Mouse (Mus musculus): ENCODE results near the gene Olfr382. TPM values are rescaled to one million over a fixed set of nuclear protein-coding genes. Genes with fewer than 3 reads are reported as not detected.
"Not testable (repeated sequence)": the region's sequence is repeated elsewhere in the genome, so short reads cannot be mapped to it uniquely, and the experiment has no call there.

Gene Olfr382
- total RNA-seq (2017): not detected in 2 replicates

GRCm38 (mm10) chr11:73517097-73517496, at the start of gene Olfr382:
TSS of gene Olfr382 (minus strand) at chr11:73517197.
- ATAC-seq (replicated peaks in 1 of 2; ENCODE audit: insufficient read depth in 1 of 2, low FRiP score in 2 of 2, low TSS enrichment in 1 of 2, low read depth in 1 of 2, poor library complexity in 2 of 2, severe bottlenecking in 2 of 2): no peak

GRCm38 (mm10) chr11:73528971-73529370, 12.0 kb upstream of the Olfr382 start:
- ATAC-seq (replicated peaks in 1 of 2; ENCODE audit: insufficient read depth in 1 of 2, low FRiP score in 2 of 2, low TSS enrichment in 1 of 2, low read depth in 1 of 2, poor library complexity in 2 of 2, severe bottlenecking in 2 of 2): not testable (repeated sequence)

GRCm38 (mm10) chr11:73491503-73491902, 25.5 kb downstream of the Olfr382 start, which contains the start of gene Olfr381:
TSS of gene Olfr381 (minus strand) at chr11:73491603.
- ATAC-seq (replicated peaks in 1 of 2; ENCODE audit: insufficient read depth in 1 of 2, low FRiP score in 2 of 2, low TSS enrichment in 1 of 2, low read depth in 1 of 2, poor library complexity in 2 of 2, severe bottlenecking in 2 of 2): no peak

Other genes starting within 250 kb of the Olfr382 start
- not detected in 2 replicates for gene Trpv3, start 249.8 kb downstream of the Olfr382 start, total RNA-seq (2017)
- gene Aspa, start 187.6 kb downstream of the Olfr382 start, total RNA-seq (2017): 12.3 and 17.8 TPM in 2 replicates
- not detected in 2 replicates for gene Gm49340, start 187.5 kb downstream of the Olfr382 start, total RNA-seq (2017)
- not detected in 2 replicates for gene Spata22, start 187.5 kb downstream of the Olfr382 start, total RNA-seq (2017)
- not detected in 2 replicates for gene Olfr20, start 166.4 kb downstream of the Olfr382 start, total RNA-seq (2017)
- gene Olfr376, start 146.0 kb downstream of the Olfr382 start, total RNA-seq (2017): not detected in 2 replicates
- not detected in 2 replicates for gene Olfr1, start 117.6 kb downstream of the Olfr382 start, total RNA-seq (2017)
- gene Olfr378, start 88.7 kb downstream of the Olfr382 start, total RNA-seq (2017): not detected in 2 replicates
- not detected in 2 replicates for gene Olfr380, start 59.7 kb downstream of the Olfr382 start, total RNA-seq (2017)
- gene Olfr381, start 25.6 kb downstream of the Olfr382 start, total RNA-seq (2017): not detected in 2 replicates
- not detected in 2 replicates for gene Olfr385, start 75.8 kb upstream of the Olfr382 start, total RNA-seq (2017)
- not detected in 2 replicates for gene Olfr384, start 81.4 kb upstream of the Olfr382 start, total RNA-seq (2017)
- gene Zfp735, start 171.6 kb upstream of the Olfr382 start, total RNA-seq (2017): not detected in 2 replicates